Mouse (Mus musculus): ENCODE measurements around the gene Rbpms2.
A peak's percentile ranks its signal among the peaks of the same experiment; 100 is the strongest.
"Not testable (repeated sequence)": the region's sequence is repeated elsewhere in the genome, so short reads cannot be mapped to it uniquely, and the experiment has no call there.

Rbpms2 gene

DNA sequence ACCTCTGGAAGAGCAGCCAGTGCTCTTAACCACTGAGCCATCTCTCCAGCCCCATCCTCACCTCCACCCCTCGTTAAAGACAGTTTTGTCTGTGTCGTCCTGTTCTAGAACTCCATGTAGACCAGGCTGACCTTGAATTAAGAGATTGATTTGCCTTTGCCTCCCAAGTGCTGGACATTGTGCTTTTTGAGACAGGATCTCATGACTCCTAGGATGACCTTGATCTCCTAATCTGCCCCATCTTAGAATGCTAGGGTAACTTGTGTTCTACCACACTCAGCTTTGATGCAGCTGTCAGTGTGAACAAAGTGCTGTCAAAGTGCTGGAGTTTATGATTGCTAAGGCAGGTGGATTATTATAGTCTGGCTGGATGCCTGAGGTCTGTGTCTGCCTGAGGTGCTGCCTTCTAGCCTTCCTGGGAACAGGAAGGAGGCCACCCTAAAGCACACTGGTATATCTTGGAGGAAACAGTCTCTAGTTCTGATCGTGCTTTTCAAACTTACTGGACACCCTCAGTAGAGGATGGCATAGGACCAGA, 25.3 kb downstream of the Rbpms2 start:
- DNase-seq (ENCODE audit: low spot score in 2 of 2): no peak

DNA sequence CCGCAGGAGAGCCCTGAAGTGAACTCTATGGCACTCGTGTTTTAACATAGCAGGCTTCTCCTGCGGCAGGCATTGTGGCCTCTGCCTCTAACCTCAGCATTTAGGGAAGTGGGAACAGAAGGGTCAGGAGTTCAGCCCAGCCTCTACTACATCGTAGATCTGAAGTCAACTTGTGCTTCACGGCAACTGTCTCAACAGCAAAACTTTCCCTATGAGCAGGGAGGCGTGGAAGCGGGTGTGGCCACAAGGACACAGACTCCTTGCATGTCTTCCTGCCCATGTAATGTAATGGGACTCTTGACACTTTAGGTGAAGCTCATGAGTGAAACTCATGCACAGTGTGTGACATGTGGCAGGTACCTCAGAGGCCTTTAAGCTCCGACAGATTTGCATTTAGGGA, 26.1 kb downstream of the Rbpms2 start:
- DNase-seq (ENCODE audit: low spot score in 2 of 2): no peak

DNA sequence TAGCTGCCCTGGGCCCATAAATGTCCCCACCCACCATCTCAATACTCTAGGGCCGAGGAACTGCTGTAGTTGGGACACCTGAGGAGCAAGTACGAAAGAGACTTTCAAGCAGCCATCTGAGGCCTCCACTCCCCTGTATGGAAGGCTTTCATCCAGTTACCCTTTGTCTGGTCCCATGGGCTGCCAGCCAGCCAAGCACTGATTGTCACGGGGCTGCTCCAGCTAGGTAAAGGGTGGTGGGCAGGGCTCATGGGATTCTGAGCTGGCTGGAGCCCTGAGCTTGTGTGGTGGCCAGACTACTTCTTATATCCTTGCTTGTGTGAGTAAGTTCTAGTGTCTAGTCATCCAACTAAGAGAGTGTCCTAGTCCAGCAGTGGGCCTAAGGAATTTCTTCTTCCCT, 27.8 kb downstream of the Rbpms2 start:
- DNase-seq (ENCODE audit: low spot score in 2 of 2): no peak

DNA sequence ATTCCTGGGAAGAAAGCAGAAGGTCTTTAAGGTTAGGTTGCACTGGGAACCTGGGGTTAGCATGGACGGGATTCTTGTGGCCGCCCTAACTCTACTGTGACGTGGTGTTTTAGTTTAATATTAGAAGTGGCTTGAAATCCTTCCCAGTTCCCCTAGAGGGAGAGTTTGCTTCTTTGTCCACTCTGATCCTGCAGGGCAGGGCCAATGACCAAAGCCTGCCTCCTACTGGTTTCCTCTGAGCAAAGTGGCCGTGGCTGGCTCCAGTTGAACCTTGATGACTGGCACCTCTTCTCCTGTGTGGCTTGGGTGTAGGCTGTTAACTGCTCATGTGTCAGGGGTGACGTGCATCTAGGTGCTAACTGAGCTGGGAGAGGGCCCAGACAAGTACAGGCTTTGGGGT, 31.6 kb downstream of the Rbpms2 start:
- no peak for DNase-seq (ENCODE audit: low spot score in 2 of 2)

DNA sequence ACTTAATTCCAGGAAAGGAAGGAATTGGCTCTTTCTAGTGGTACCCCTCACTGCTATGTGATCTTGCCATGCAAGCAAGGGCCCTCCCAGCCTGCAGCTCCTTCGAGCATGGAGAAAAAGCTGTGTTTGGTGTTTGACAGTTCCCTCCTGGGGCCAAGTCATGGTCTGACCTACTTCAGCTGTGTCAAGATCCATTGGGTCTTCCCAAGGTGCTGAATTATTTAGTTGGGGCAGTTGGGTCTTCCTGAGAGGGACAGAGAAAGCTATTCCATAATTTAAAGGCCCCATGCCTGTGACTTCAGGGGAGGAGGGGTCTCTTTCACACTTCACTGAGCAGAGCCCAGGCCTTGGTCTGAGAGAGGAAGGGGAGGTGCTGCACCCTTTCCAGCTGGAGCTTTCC, 32.0 kb downstream of the Rbpms2 start:
- DNase-seq (ENCODE audit: low spot score in 2 of 2): no peak

DNA sequence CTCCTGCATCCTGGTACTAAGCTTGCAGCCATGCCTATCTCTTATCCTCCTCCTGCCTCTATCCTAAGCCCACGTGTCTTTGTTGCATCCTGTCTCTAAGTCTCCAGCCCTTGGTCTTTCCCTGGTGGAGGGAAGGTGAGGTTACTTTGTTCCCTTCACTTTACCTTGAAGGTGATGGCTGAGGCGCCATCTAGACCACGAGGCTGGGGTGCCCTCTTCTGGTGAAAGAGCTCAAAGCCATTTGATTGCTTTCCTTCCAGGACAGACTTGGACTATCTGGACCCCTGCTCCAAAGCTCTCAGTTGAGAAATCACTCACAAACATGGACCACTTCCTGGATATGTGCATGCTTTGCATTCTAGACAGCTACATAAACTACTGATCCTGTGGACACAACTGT, 34.7 kb downstream of the Rbpms2 start:
- peak; percentile 39 to 73 for DNase-seq (ENCODE audit: low spot score in 2 of 2)

DNA sequence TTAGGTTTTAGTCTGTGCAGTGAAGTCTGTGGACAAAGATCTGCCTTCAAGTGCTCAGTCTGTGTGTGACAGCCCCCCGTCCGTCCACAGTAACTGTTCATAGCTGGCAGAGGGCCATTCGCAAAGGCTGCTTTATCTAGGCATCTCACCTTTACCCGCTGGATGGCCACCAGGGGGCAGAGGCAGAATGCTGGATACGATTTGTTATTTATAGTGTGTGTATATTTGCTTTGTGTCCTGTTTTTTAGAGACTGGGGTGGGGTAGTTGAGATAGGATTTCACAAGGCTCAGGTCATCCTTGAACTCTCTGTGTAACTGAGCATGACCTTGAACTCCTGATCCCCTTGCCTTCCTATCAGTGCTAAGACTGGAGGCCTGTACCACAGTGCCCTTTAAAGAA, 36.6 kb downstream of the Rbpms2 start:
- peak; percentile 56 to 80 for DNase-seq (ENCODE audit: low spot score in 2 of 2)

DNA sequence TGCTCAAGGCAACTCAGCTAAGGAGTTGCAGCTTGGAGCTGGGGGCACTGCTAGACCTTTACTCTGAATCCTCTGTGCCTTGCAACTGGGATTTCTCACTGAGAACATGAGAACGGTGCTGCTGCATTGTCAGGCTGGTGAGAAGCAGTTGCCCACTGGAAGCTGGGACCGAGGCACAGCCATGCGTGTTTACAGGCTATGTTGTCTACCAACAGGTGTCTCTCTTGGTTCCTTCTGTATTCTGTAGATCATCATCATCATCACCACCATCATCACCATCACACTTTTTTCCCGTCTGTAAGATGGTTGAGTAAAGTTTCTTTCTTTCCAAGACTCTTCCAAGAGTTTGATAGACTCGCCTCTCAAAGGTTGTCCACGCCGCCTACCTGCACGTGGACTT, 38.3 kb downstream of the Rbpms2 start, which contains the start of gene Oaz2:
Oaz2 (plus strand) TSS at position 301 of the 400 bp plus-strand sequence.
- DNase-seq (ENCODE audit: low spot score in 2 of 2): no peak

DNA sequence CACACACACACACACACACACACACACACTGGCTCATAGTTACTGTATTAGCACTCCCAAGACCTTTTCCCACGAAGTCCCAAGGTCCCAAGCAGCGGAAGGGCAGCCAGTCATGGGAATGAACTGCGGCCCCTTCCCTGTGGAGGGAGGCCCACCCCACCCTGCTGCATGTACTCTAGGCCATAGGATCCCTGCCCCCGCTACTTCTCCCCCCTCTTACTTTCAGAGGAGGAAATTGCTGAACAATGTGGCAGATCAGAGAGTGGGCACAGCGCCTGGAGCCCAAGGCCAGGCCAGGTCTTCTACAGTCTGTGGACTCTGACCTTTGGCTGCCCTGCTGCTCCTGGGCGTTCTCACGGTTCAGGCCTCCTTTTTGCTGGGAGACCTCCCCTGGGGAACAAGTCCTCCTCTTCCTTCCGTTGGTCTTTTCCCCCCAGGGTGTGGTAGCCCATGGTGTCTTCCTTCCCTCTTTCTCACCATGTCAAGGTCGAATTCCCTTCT, 42.0 kb downstream of the Rbpms2 start:
- peak in 1 of 2 experiments; percentile 18 for DNase-seq (ENCODE audit: low spot score in 2 of 2)

DNA sequence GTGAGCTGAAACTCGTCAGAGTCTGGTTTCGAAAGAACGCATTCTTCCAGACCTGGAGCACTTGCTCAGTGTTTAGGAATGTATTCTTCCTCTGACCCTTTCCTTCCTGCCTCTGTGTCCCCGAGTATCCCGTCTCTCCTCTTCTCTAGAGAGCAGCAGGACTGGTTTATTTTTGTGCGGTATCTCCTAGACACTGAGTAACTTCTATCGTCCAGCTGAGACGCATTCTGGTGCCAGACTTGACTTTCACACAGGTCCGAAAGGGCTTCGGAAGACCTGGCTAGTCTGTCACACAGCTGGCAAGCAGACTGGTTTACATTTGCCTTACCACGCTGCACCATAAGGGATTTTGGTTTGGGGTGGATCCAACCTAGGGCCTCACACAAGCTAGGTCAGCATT, 43.5 kb downstream of the Rbpms2 start:
- no peak for DNase-seq (ENCODE audit: low spot score in 2 of 2)

DNA sequence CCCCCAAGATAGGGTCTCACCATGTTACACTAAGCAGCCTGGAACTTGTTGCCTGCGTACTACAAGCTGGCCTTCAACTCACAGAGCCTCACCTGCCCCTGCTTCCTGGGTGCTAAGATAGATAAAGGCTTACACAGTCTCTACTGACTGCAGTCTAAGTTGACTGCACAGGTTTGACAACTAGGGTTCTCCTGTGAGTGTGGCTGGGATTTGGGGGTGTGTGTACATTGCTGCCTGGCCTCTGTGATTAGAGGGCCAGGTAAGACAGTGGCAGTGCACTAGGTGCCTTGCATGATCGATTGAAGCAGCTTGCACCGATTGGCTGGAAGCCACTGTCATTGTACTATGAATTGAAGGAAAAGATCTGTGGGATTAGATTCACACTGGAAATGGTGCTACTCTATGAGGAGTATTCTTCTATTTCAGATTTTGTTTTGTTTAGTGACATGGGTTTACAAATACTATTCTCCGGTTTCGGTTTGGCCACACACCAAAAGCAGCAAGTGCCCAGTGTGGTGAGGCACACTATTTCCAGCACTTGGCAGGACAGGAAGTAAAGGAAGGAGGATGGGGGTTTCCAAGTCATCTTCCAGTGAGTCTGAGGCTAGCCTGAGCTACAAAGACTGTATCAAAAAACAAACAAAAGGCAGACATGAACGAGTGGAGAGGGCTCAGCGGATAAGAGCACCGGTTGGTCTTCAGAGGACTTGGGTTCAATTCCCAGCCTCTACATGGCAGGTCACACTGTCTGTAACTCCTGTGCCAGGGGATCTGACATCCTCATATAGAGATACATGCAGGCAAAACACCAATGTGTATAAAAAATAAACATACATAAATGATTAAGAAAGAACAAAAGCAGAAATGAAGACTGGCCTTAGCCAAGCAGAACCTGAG, 46.3 kb downstream of the Rbpms2 start:
- no peak for DNase-seq (ENCODE audit: low spot score in 2 of 2)

DNA sequence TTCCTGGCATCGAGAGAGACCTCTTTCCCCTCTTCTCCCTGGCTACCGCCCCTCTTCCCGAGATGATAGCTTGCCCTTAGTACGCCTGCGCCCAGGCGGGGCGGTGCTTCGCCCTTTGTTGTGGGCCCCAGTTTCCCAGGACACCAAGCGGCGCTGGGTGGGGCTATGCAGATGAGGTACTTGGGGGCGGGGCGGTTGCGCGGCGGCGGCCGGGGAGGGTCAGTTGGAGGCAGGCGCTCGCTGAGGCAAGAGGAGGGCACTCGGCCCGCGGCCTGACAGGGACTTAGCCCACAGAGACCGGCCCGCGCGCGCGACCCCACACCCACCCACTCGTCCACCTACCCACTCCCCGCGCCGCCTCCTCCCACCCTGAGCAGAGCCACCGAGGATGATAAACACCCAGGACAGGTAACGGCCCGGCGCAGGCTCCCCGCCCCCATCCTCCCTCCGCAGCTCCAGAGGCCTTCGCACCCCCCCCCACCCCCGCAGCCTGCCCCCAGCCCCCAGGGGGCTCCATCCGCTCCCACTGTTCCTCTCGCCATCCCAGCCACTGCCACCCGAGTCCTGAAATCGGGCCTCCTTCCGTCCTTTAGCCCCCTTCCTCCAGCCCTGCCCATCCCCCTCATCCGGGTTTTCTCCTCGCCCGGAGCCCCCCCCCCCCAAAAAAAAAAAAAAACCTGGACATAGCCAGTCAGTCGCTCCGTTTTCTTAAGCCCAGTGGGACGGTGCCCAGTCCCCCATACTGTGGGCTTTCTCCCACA, 47.1 kb downstream of the Rbpms2 start:
- DNase-seq (ENCODE audit: low spot score in 2 of 2): peak; percentile 96 to 98

DNA sequence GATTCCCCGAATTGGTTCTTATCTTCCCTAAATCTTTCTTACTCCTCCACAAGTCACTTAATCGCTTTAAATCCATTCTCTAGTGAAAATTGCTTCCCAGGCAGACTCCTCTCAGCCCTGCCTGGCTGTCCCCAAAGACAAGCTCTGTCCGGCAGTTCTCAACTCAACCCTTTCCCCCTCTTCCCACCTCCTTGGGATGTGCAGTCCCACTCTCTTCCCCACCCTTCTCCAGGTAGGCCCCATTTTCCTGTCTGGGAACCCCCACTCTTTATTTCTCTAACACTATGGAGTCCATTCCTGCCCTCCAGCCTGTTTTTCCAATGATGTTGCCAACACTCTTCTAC, 47.6 kb downstream of the Rbpms2 start:
- DNase-seq (ENCODE audit: low spot score in 2 of 2): no peak

DNA sequence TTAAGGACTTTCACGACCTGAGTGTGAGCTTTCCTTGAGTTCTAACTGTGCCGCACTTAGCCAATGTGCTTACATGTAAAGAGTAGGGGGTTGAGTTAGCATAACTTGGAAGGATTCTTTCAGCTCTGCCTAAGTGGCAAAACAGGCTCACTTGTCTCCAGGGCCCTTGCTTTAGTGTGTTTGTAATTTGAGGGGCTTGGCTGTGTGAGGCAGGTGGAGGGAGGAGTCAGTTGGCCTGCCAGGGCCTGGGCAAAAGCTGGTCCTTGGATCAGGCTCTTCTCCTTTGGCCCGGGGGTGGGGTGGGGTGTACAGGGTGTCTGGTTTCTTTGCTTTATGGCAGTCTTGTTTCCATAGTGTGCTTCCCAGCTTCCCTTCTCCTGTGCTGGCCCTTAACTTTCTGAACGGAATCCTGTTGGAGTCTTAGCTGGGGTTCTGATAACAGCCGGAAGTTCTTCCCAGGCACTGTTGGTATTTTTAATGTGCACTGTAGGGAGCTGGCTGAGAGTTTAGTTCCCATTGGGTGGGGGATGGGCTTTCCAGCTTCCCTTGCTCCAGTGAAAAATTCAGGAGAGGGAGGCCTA, 49.8 kb downstream of the Rbpms2 start:
- DNase-seq (ENCODE audit: low spot score in 2 of 2): no peak

DNA sequence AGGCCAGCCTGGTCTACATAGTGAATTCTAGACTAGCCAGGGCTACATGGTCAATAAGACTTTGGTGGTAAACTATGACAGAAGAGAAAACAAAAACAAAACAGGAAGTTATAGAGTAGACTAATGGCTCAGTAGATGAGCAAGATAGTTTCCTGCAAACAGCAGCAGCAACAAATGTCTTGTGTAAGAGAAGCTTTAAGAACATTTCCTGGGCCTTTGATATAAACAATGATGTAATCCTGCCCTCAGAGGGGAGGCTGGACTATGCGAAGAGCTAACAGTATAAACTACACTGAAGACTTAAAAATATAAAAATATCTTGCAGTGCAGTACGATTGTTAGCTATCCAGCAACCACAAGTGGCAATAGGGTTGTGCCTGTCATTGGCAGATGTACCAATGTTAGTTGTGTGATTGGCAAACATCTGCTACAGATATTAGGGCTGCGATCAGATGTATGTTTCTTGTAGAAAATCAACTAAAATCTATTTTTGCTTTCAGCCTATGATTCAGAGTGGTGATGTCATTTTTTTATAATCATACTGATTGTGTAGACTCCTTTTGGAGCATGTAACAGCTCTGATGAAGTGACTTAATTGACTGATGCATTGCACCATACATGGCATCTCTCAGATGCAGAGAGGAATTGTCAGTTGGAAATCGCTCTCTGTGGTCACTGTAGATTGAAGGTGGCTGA, 51.6 kb downstream of the Rbpms2 start:
- DNase-seq (ENCODE audit: low spot score in 2 of 2): no peak

DNA sequence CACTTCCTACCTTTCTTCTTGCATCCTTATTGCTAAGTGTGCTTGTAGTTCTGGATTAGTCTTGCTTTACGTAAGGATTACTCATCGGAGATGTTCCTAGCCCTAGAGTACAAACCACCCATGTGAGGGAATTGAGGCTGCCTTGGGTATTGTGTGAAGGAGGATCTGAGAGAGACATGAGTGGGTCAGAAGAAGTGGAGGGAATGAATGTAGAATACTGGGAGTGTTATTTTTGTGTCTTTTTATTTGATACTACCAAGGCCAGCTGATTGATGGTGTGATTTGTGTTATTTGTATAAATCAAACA, 52.1 kb downstream of the Rbpms2 start:
- DNase-seq (ENCODE audit: low spot score in 2 of 2): no peak

DNA sequence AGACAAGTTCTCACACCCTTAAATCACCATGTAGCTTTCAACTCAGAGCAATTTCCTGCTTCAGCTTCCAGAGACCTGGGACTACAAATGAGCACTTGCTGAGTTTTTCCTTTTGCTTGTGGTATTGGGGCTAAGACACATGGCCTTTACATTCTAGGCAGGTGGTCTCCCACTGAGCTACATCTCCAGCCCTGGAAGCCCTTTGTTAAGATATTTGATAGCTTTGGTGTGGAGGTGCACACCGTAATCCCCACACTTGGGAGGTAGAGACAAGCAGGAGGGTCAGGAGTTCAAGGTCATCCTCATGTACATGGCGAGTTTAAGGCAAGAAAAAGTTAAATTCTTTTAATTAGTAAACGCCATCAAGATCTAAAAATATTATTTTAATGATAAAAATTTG, 52.7 kb downstream of the Rbpms2 start:
- DNase-seq (ENCODE audit: low spot score in 2 of 2): no peak

DNA sequence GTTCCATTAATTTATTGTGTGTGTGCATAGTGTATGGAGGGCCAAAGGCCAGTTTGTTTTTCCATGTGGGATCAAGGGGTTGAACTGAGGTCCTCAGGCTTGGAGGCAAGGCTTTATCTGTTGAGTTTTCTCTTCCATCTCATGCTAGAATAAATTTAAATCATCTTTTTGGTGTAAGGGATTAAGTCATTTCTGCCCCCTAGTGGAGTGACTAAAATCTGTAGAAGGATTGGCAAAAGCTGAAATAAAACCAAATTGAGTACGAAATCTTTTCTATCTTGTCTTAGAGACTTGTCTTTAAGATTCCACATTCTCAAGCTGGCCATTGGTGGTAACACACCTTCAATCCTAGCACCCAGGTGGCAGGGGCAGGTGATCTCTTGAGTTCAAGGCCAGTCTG, 53.5 kb downstream of the Rbpms2 start:
- no peak for DNase-seq (ENCODE audit: low spot score in 2 of 2)

DNA sequence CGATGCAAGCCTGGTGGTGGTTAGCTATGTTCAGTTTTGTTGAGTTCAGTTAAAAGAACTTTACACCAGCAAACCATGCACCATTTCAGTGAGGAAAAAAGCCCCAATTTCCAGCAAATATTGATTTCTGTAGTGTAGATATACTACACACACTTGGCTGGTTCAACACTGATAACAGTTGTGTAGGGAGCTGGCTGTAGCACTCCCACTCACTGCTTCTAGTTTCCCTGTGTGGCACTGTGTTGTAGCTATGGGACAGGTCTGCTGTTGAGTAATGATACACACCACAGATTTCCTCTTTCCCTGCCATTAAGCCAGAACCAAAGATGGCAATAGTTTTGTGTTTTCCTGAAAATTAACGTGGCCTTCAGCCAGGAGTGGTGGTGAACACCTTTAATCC, 55.3 kb downstream of the Rbpms2 start:
- no peak for DNase-seq (ENCODE audit: low spot score in 2 of 2)

DNA sequence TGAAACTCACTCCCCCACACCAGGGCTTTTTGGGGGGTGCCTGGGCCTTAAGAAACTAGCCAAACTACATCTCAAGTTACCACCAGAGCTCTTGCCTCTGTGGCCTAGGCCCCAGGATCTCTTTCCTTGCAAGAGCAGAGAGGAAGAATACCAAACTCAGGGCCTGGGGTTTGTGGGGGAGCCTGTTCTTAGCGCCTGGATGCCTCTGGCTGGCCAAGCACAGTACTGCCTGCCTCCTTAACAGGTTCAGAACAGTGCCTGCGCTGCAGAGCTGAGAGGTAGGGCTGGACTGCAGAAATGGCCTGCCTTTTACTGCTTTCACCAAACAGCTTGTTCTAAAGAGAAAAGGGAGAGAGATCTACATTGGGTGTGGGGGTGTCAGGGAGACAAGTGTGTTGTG, 60.4 kb downstream of the Rbpms2 start:
- not testable (repeated sequence) for DNase-seq (ENCODE audit: low spot score in 2 of 2)

DNA sequence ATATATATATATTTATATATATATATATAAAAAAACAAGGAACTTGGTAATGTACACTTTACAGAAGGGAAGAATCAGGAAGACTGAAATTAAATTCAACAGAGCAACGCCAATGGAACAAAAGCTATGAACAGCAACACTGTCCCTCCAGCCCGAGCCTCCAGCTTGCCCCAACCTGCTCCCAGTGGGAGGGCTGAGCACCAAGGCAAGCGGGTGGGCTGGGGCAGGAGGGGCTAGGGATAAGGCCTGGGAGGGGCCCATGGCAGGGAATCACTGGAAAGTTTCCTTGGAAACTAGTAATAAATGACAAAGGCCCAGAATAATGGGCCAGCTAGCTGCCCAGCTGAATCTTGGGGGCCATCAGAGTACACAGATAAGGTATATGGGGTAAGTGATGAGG, 63.0 kb downstream of the Rbpms2 start:
- no peak for DNase-seq (ENCODE audit: low spot score in 2 of 2)
